Mouse (Mus musculus): ENCODE data around the gene Coro7. TPM values are rescaled to one million over a fixed set of nuclear protein-coding genes. Genes with fewer than 3 reads are reported as not detected.
A peak's percentile ranks its signal among the peaks of the same experiment; 100 is the strongest.

The Coro7 gene
- polyA plus RNA-seq, 1 experiment from 2014 or later = 23.3 TPM

GRCm38 (mm10) chr16:4649211-4649610 is 30.4 kb downstream of the Coro7 start:
- Histone ChIP-seq H3K4me3 (replicated peaks; ENCODE audit: low read depth, low read length) (no peak overlapping the region), H3K27ac (replicated peaks; ENCODE audit: low read depth, low read length) (no peak overlapping the region), H3K9me3 (ENCODE audit: control insufficient read depth, low read length) (no peaks in the 10 kb centered on the region), H3K4me2 (ENCODE audit: low read length) (no peak overlapping the region), H3K27me3 (ENCODE audit: control insufficient read depth, insufficient read depth, low read length) (no peaks in the 10 kb centered on the region), H3K36me3 (ENCODE audit: control insufficient read depth, insufficient read depth, low read length) (peaks cover 31% of the 10 kb centered on the region), H3K9ac (replicated peaks; ENCODE audit: low read length) (no peak overlapping the region), H3K4me1 (ENCODE audit: control insufficient read depth, insufficient read depth, low read length) (no peaks in the 10 kb centered on the region)
- WGBS = 89% methylated on average over 5 of the region's 5 CpGs
- no peak for DNase-seq
- ATAC-seq (ENCODE audit: low FRiP score, low TSS enrichment) = no peak

- H3K4me1 ChIP-seq (ENCODE audit: control insufficient read depth, insufficient read depth, low read length) = 0 out of 2 replicates have a peak, but pooled peaks cover 4% of the 10 kb centered on the region
- peaks cover 30% of the 10 kb centered on the region for H3K36me3 ChIP-seq (ENCODE audit: control insufficient read depth, insufficient read depth, low read length)
- H3K9ac ChIP-seq (replicated peaks; ENCODE audit: low read length) = no peak overlapping the region
- no peak overlapping the region for H3K4me3 ChIP-seq (replicated peaks; ENCODE audit: low read depth, low read length)
- DNase-seq = no peak
- H3K27me3 ChIP-seq (ENCODE audit: control insufficient read depth, insufficient read depth, low read length) = no peaks in the 10 kb centered on the region
- no peak overlapping the region for H3K27ac ChIP-seq (replicated peaks; ENCODE audit: low read depth, low read length)
- no peak for ATAC-seq (ENCODE audit: low FRiP score, low TSS enrichment)
- H3K9me3 ChIP-seq (ENCODE audit: control insufficient read depth, low read length) = no peaks in the 10 kb centered on the region
- no peak overlapping the region for H3K4me2 ChIP-seq (ENCODE audit: low read length)
- WGBS = 76% methylated on average over 28 of the region's 28 CpGs
Observed at GRCm38 (mm10) chr16:4648416-4649023, 31.1 kb downstream of the Coro7 start.

- H3K36me3 ChIP-seq (ENCODE audit: control insufficient read depth, insufficient read depth, low read length) = peaks cover 26% of the 10 kb centered on the region
- no peaks in the 10 kb centered on the region for H3K9me3 ChIP-seq (ENCODE audit: control insufficient read depth, low read length)
- ATAC-seq (ENCODE audit: low FRiP score, low TSS enrichment) = no peak
- no peak for DNase-seq
- WGBS = 79% methylated on average over 13 of the region's 13 CpGs
- no peak overlapping the region for H3K9ac ChIP-seq (replicated peaks; ENCODE audit: low read length)
- no peak overlapping the region for H3K4me2 ChIP-seq (ENCODE audit: low read length)
- H3K27ac ChIP-seq (replicated peaks; ENCODE audit: low read depth, low read length) = no peak overlapping the region
- no peaks in the 10 kb centered on the region for H3K27me3 ChIP-seq (ENCODE audit: control insufficient read depth, insufficient read depth, low read length)
- H3K4me1 ChIP-seq (ENCODE audit: control insufficient read depth, insufficient read depth, low read length) = 0 out of 2 replicates have a peak, but pooled peaks cover 4% of the 10 kb centered on the region
- H3K4me3 ChIP-seq (replicated peaks; ENCODE audit: low read depth, low read length) = no peak overlapping the region
Observed at GRCm38 (mm10) chr16:4647651-4648141, 31.9 kb downstream of the Coro7 start.

- DNase-seq (no peak), ATAC-seq (ENCODE audit: low FRiP score, low TSS enrichment) (no peak)
- 84% methylated on average over 4 of the region's 4 CpGs for WGBS
- Histone ChIP-seq H3K4me3 (replicated peaks; ENCODE audit: low read depth, low read length) (no peak overlapping the region), H3K36me3 (ENCODE audit: control insufficient read depth, insufficient read depth, low read length) (peaks cover 17% of the 10 kb centered on the region), H3K9ac (replicated peaks; ENCODE audit: low read length) (no peak overlapping the region), H3K4me1 (ENCODE audit: control insufficient read depth, insufficient read depth, low read length) (0 out of 2 replicates have a peak, but pooled peaks cover 4% of the 10 kb centered on the region), H3K4me2 (ENCODE audit: low read length) (no peak overlapping the region), H3K27me3 (ENCODE audit: control insufficient read depth, insufficient read depth, low read length) (no peaks in the 10 kb centered on the region), H3K9me3 (ENCODE audit: control insufficient read depth, low read length) (no peaks in the 10 kb centered on the region), H3K27ac (replicated peaks; ENCODE audit: low read depth, low read length) (no peak overlapping the region)
Observed at GRCm38 (mm10) chr16:4646831-4647230, 32.7 kb downstream of the Coro7 start.

- Histone ChIP-seq H3K9ac (replicated peaks; ENCODE audit: low read length) (no peak overlapping the region), H3K4me3 (replicated peaks; ENCODE audit: low read depth, low read length) (no peak overlapping the region), H3K4me1 (ENCODE audit: control insufficient read depth, insufficient read depth, low read length) (peaks cover 7% of the 10 kb centered on the region; the same call in 1 of the 2 replicates), H3K9me3 (ENCODE audit: control insufficient read depth, low read length) (no peaks in the 10 kb centered on the region), H3K27ac (replicated peaks; ENCODE audit: low read depth, low read length) (no peak overlapping the region), H3K27me3 (ENCODE audit: control insufficient read depth, insufficient read depth, low read length) (no peaks in the 10 kb centered on the region), H3K36me3 (ENCODE audit: control insufficient read depth, insufficient read depth, low read length) (peaks cover 10% of the 10 kb centered on the region; the same call in 1 of the 2 replicates), H3K4me2 (ENCODE audit: low read length) (no peak overlapping the region)
- DNase-seq (no peak), ATAC-seq (ENCODE audit: low FRiP score, low TSS enrichment) (no peak)
- 73% methylated on average over 4 of the region's 4 CpGs for WGBS
Observed at GRCm38 (mm10) chr16:4645867-4646266, 33.7 kb downstream of the Coro7 start.

- 67% methylated on average over 11 of the region's 11 CpGs for WGBS
- peak; percentile 68 for DNase-seq
- H3K27me3 ChIP-seq (ENCODE audit: control insufficient read depth, insufficient read depth, low read length) = no peaks in the 10 kb centered on the region
Observed at GRCm38 (mm10) chr16:4643670-4644419, 35.7 kb downstream of the Coro7 start.

GRCm38 (mm10) chr16:4642937-4643336 is 36.6 kb downstream of the Coro7 start:
- no peak overlapping the region for H3K27ac ChIP-seq (replicated peaks; ENCODE audit: low read depth, low read length)
- H3K9ac ChIP-seq (replicated peaks; ENCODE audit: low read length) = no peak overlapping the region
- peaks cover 15% of the 10 kb centered on the region; the same call in 1 of the 2 replicates for H3K4me1 ChIP-seq (ENCODE audit: control insufficient read depth, insufficient read depth, low read length)
- WGBS = 71% methylated on average over 6 of the region's 6 CpGs
- H3K9me3 ChIP-seq (ENCODE audit: control insufficient read depth, low read length) = no peaks in the 10 kb centered on the region
- no peak overlapping the region for H3K4me3 ChIP-seq (replicated peaks; ENCODE audit: low read depth, low read length)
- H3K36me3 ChIP-seq (ENCODE audit: control insufficient read depth, insufficient read depth, low read length) = no peaks in the 10 kb centered on the region; the same call in 1 of the 2 replicates
- no peak for ATAC-seq (ENCODE audit: low FRiP score, low TSS enrichment)
- DNase-seq = no peak
- H3K4me2 ChIP-seq (ENCODE audit: low read length) = peak overlapping the region; percentile 12; the same call in 1 of the 2 replicates
- H3K27me3 ChIP-seq (ENCODE audit: control insufficient read depth, insufficient read depth, low read length) = no peaks in the 10 kb centered on the region

More at GRCm38 (mm10) chr16:4643670-4644419, 35.7 kb downstream of the Coro7 start:
- H3K27ac ChIP-seq (replicated peaks; ENCODE audit: low read depth, low read length) = no peak overlapping the region
- H3K9ac ChIP-seq (replicated peaks; ENCODE audit: low read length) = no peak overlapping the region
- H3K9me3 ChIP-seq (ENCODE audit: control insufficient read depth, low read length) = no peaks in the 10 kb centered on the region
- ATAC-seq (ENCODE audit: low FRiP score, low TSS enrichment) = no peak
- no peak overlapping the region for H3K4me2 ChIP-seq (ENCODE audit: low read length)
- peaks cover 15% of the 10 kb centered on the region; the same call in 1 of the 2 replicates for H3K4me1 ChIP-seq (ENCODE audit: control insufficient read depth, insufficient read depth, low read length)
- peaks cover under 1% of the 10 kb centered on the region; the same call in 1 of the 2 replicates for H3K36me3 ChIP-seq (ENCODE audit: control insufficient read depth, insufficient read depth, low read length)
- H3K4me3 ChIP-seq (replicated peaks; ENCODE audit: low read depth, low read length) = no peak overlapping the region

- Histone ChIP-seq H3K27ac (replicated peaks; ENCODE audit: low read depth, low read length) (no peak overlapping the region), H3K4me1 (ENCODE audit: control insufficient read depth, insufficient read depth, low read length) (peaks cover 15% of the 10 kb centered on the region; the same call in 1 of the 2 replicates), H3K4me2 (ENCODE audit: low read length) (peak overlapping the region; percentile 12; the same call in 1 of the 2 replicates), H3K9ac (replicated peaks; ENCODE audit: low read length) (no peak overlapping the region), H3K27me3 (ENCODE audit: control insufficient read depth, insufficient read depth, low read length) (no peaks in the 10 kb centered on the region), H3K36me3 (ENCODE audit: control insufficient read depth, insufficient read depth, low read length) (no peaks in the 10 kb centered on the region; the same call in 1 of the 2 replicates), H3K4me3 (replicated peaks; ENCODE audit: low read depth, low read length) (no peak overlapping the region), H3K9me3 (ENCODE audit: control insufficient read depth, low read length) (no peaks in the 10 kb centered on the region)
- DNase-seq (peak; percentile 24), ATAC-seq (ENCODE audit: low FRiP score, low TSS enrichment) (no peak)
- WGBS = 44% methylated on average over 13 of the region's 13 CpGs
Observed at GRCm38 (mm10) chr16:4642190-4642589, 37.4 kb downstream of the Coro7 start.
